Mouse (Mus musculus) heart, embryonic 13.5 days (tissue): ENCODE data around the gene Chek2. TPM values are rescaled to one million over a fixed set of nuclear protein-coding genes. Genes with fewer than 3 reads are reported as not detected.

ENCODE experiments used
- ATAC-seq: fragments of 200-750 bp; cut with Nextera tagmentation; 2 replicates; pipeline ENCODE4 v1.8.0; 2017; ENCODE audit warnings: moderate TSS enrichment; ENCODE audit not compliant: insufficient number of reproducible peaks, low FRiP score, low TSS enrichment; ENCODE audit errors: extremely low read depth
- H3K27ac ChIP-seq: fragments of 300-500 bp; sonication (generic); replicated peaks from 2 replicates; pipeline ENCODE4 v1.5.1; 2015; ENCODE audit warnings: moderate library complexity, mild to moderate bottlenecking, inconsistent platforms
- H3K27me3 ChIP-seq: fragments of 300-500 bp; sonication (generic); replicated peaks from 2 replicates; pipeline ENCODE4 v1.6.1; 2015; ENCODE audit warnings: mild to moderate bottlenecking, inconsistent platforms
- H3K36me3 ChIP-seq: fragments of 300-500 bp; sonication (generic); 2 replicates; pipeline ENCODE4 v1.6.1; 2015; ENCODE audit warnings: mild to moderate bottlenecking, inconsistent platforms
- H3K4me1 ChIP-seq: fragments of 300-500 bp; sonication (generic); 2 replicates; pipeline ENCODE4 v1.6.1; 2015; ENCODE audit warnings: inconsistent platforms
- H3K4me2 ChIP-seq: fragments of 300-500 bp; sonication (generic); 2 replicates; pipeline ENCODE4 v1.6.1; 2015; ENCODE audit warnings: inconsistent platforms, mild to moderate bottlenecking, moderate library complexity
- H3K4me3 ChIP-seq: fragments of 300-500 bp; sonication (generic); 2 replicates; pipeline ENCODE4 v1.5.1; 2015; ENCODE audit warnings: moderate library complexity, mild to moderate bottlenecking, inconsistent platforms
- H3K9ac ChIP-seq: fragments of 300-500 bp; sonication (generic); 2 replicates; pipeline ENCODE4 v1.6.1; 2015; ENCODE audit warnings: inconsistent platforms, mild to moderate bottlenecking, moderate library complexity
- H3K9me3 ChIP-seq: fragments of 300-500 bp; sonication (generic); 2 replicates; pipeline ENCODE4 v1.6.1; 2016; ENCODE audit warnings: inconsistent platforms
- WGBS: fragments of 180-500 bp; shearing (Covaris S2); methylation state at CpG from one replicate; pipeline ENCODE4 v1.1.7; 2015; ENCODE audit warnings: mixed read lengths; 5-methylcytosine and 5-hydroxymethylcytosine counted together
- polyA plus RNA-seq: library from polyadenylated mRNA; unstranded; fragments of >200 nt; fragmentation: Nextera tagmentation; extraction: Ambion mirVana; gene quantifications from 2 replicates; pipeline ENCODE4 v1.2.1, GENCODE M21; 2015

The Chek2 gene
- polyA plus RNA-seq, 1 experiment from 2014 or later = 18.2 TPM

DNA sequence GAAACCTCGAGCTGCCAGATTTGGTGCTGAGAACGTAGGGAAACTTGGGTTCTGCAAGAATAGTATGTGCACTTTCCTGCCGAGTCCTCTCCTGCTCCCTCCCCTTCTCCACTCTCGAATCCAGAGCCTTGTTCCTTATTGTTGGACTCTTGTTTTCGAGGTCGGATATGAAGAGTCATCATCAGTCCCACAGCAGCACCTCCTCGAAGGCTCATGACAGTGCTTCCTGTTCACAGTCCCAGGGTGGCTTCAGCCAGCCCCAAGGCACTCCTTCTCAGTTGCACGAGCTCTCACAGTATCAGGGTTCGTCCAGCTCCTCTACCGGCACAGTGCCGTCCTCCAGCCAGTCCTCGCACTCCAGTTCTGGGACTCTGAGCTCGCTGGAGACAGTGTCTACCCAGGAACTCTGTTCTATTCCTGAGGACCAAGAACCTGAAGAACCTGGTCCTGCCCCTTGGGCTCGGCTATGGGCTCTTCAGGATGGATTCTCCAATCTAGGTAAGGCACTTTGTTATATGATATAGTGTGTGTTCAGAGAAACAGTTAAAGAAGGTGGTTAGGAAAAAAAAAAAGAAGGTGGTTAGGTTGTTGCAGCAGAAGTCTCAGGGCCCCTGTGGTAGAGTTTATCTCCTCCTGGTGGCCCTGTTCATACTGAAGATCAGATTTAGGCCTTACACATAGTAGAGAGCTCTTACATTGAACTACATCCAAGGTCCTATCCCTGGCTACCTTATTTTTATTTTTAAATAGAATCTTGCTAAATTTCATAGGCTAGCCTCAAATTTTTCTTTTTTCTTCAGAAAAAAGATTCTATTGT lies 1.5 kb downstream of the Chek2 start:
- H3K4me2 ChIP-seq = peak overlapping the region; percentile 75
- H3K4me1 ChIP-seq = peaks cover 26% of the 10 kb centered on the region
- H3K4me3 ChIP-seq = peak overlapping the region; percentile 87
- 87% methylated on average over 14 of the region's 14 CpGs for WGBS
- no peak overlapping the region for H3K9ac ChIP-seq
- peaks cover 51% of the 10 kb centered on the region for H3K36me3 ChIP-seq
- H3K9me3 ChIP-seq = no peaks in the 10 kb centered on the region
- H3K27ac ChIP-seq = no peak overlapping the region
- no peaks in the 10 kb centered on the region for H3K27me3 ChIP-seq
- no peak for ATAC-seq

DNA sequence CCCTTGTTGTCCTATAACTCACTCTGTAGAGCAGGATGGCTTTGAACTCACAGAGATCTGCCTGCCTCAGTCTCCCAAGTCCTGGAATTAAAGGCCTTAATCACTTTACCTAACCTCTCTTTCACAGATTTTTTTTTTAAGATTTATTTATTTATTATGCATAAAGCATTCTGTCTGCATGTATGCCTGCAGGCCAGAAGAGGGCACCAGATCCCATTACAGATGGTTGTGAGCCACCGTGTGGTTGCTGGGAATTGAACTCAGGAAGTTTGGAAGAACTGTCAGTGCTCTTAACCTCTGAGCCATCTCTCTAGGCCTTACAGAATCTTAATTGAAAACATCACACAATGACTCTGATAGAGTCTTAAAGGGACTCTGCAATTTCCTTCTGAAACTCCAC lies 13.2 kb downstream of the Chek2 start:
- 77% methylated on average over 1 of the region's 1 CpGs for WGBS
- H3K4me3 ChIP-seq = no peak overlapping the region
- no peak for ATAC-seq
- peaks cover 16% of the 10 kb centered on the region for H3K4me1 ChIP-seq
- H3K4me2 ChIP-seq = no peak overlapping the region
- peaks cover 50% of the 10 kb centered on the region for H3K36me3 ChIP-seq
- H3K9ac ChIP-seq = no peak overlapping the region
- no peak overlapping the region for H3K27ac ChIP-seq
- H3K27me3 ChIP-seq = no peaks in the 10 kb centered on the region
- no peaks in the 10 kb centered on the region for H3K9me3 ChIP-seq

DNA sequence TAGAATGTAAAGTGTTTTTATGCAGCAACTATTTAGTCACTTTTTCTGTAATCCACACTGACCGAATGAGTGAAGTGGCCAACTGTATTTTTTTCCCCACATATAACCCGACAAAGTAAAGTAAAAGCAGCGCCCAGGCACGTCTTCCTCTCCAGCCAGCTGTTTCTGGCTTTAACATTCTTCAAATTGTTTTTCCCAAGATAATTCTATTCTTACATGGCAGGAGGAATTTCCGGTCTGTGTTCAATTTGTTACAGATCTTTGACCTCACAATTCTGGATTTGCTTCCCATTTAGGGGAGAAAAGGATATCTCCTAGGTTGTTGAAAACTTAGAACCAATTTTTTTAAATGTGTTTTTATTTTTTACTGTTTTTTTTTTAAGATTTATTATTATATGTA lies 17.3 kb downstream of the Chek2 start:
- no peak for ATAC-seq
- peaks cover 41% of the 10 kb centered on the region for H3K36me3 ChIP-seq
- peak overlapping the region; percentile 57 for H3K27ac ChIP-seq
- peaks cover 29% of the 10 kb centered on the region for H3K4me1 ChIP-seq
- no peaks in the 10 kb centered on the region for H3K27me3 ChIP-seq
- no peak overlapping the region for H3K4me3 ChIP-seq
- H3K9ac ChIP-seq = no peak overlapping the region
- H3K4me2 ChIP-seq = peak overlapping the region; percentile 27; the same call in 1 of the 2 replicates
- WGBS = 26% methylated on average over 5 of the region's 5 CpGs
- no peaks in the 10 kb centered on the region for H3K9me3 ChIP-seq

DNA sequence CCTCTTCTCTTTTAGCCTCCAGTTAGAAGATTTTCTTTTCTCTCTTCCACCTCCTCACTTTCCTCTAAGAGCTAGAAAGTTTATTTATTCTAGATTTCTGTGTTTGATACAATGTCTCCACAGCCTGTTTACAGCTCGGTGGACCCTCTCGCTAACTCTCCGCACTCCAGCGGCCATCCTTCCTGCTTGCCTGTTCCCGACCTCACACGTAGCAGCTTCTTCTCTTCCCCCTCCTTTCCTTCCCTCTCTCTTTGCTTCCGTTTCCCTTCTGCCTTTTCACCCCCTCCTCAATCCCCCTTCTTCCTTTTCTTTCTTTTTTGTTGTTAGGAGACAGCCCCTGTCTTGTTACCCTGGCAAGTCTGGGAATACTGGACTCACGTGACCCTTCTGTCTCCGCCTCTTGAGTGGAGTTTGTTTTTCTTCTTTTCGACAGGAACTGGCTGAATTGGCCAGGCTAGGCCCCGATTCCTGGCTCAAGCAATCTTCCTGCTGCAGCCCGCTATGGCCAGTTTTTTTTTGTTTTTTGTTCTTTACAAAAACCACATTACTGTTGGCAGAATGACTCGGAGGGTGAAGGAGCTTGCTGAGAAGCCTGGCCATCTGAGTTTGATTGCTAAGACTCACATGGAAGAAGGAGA lies 19.4 kb downstream of the Chek2 start:
- Histone ChIP-seq H3K36me3 (peaks cover 47% of the 10 kb centered on the region), H3K4me3 (peak overlapping the region; percentile 36), H3K9ac (peak overlapping the region; percentile 65), H3K4me1 (peaks cover 29% of the 10 kb centered on the region), H3K4me2 (peak overlapping the region; percentile 56), H3K9me3 (no peaks in the 10 kb centered on the region), H3K27me3 (no peaks in the 10 kb centered on the region), H3K27ac (peak overlapping the region; percentile 83)
- WGBS = 32% methylated on average over 13 of the region's 13 CpGs
- peak; percentile 51; the same call in 1 of the 2 replicates for ATAC-seq

DNA sequence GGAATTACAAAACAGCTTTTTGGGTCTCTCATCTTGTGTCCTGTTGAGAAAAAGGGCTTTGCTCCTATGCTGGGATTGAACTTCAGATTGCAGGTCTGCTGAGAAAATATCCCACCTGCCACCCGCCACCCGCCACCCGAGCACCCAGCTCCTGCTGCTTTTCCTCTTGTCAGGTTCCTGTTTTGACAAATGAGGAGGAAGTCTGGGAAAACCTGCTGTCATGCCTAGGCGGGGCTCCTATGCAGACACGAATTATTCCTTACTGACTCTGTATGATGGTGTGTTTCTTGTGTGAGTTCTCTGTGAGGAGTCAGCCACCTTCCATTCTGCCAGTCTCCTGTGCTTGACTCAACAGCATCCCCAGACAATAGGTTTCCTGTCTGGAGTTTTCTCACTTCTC lies 20.7 kb downstream of the Chek2 start:
- no peak for ATAC-seq
- no peaks in the 10 kb centered on the region for H3K27me3 ChIP-seq
- peaks cover 51% of the 10 kb centered on the region for H3K36me3 ChIP-seq
- peaks cover 29% of the 10 kb centered on the region for H3K4me1 ChIP-seq
- H3K4me3 ChIP-seq = no peak overlapping the region
- H3K9ac ChIP-seq = no peak overlapping the region
- WGBS = 73% methylated on average over 5 of the region's 5 CpGs
- peak overlapping the region; percentile 83; the same call in 1 of the 2 replicates for H3K27ac ChIP-seq
- no peak overlapping the region for H3K4me2 ChIP-seq
- no peaks in the 10 kb centered on the region for H3K9me3 ChIP-seq

DNA sequence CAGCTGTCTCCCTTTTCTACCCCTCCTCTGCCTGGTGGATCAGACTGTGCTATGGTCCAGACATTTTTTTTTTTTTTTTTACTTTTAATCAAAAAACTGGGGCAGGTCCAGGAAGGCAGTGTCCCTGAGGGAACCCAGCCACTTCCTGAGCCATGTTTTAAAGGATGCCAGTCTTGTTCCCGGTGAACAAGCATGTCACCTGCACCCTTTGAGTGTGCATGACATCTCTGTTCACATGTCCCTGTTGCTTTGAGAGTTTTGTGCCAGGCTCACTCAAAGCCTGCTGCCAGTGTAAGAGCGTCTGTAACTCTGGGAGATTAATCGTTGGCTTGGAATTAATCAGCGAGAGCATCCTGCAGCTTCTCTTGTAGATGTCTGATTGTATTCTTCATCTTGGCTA lies 28.7 kb downstream of the Chek2 start:
- Histone ChIP-seq H3K4me3 (no peak overlapping the region), H3K36me3 (peaks cover 55% of the 10 kb centered on the region), H3K9me3 (no peaks in the 10 kb centered on the region), H3K4me2 (no peak overlapping the region), H3K9ac (no peak overlapping the region), H3K4me1 (peaks cover 17% of the 10 kb centered on the region), H3K27me3 (no peaks in the 10 kb centered on the region), H3K27ac (peak overlapping the region; percentile 59)
- ATAC-seq = no peak
- 68% methylated on average over 4 of the region's 4 CpGs for WGBS

DNA sequence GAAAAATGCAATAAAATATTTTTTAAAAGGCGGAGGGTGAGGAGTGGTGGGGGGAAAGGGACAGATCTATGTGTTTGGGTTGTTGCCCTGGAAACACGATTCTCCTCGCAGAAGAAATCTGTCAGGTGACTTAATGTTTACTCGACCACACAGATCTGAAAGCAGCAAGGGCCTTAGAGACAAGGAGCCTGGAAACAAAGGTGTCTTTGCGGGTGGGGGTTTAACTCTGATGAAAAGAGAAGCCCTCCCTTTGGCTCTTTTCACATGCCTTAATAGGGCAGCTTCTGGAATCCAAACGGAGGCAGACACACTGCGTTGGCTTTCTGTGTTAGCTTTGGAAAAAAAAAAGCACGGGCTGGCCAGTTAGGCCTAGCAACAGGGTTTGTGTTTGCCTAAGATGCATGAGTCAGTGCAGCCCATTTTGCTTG lies 29.5 kb downstream of the Chek2 start:
- no peak overlapping the region for H3K9ac ChIP-seq
- H3K27me3 ChIP-seq = no peaks in the 10 kb centered on the region
- 54% methylated on average over 8 of the region's 8 CpGs for whole genome bisulfite sequencing
- ATAC-seq = no peak
- peaks cover 19% of the 10 kb centered on the region for H3K4me1 ChIP-seq
- H3K4me2 ChIP-seq = no peak overlapping the region
- peaks cover 54% of the 10 kb centered on the region for H3K36me3 ChIP-seq
- H3K9me3 ChIP-seq = no peaks in the 10 kb centered on the region
- H3K4me3 ChIP-seq = no peak overlapping the region
- H3K27ac ChIP-seq = peak overlapping the region; percentile 59

DNA sequence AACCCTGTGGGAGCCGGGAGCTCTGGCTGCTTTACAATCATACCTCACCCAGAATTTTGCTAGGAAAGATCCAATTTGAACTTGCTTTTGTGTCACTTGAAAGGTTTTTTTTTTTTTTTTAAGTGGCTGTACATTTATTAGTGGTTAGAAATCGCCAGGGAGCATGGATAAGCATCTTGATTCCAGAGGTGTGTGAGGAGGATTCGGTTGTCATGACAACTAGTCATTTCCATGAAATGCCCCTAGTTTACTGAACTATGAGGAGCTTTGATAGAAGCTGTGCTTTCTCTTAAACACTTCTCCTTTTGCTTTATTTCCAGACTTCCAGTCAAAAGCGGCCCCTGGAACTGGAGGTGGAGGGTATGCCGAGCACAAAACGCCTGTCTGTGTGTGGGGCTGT lies 33.4 kb downstream of the Chek2 start:
- 91% methylated on average over 6 of the region's 6 CpGs for WGBS
- Histone ChIP-seq H3K4me2 (no peak overlapping the region), H3K4me3 (no peak overlapping the region), H3K36me3 (peaks cover 34% of the 10 kb centered on the region), H3K4me1 (peaks cover 26% of the 10 kb centered on the region), H3K9me3 (no peaks in the 10 kb centered on the region), H3K27me3 (no peaks in the 10 kb centered on the region), H3K9ac (no peak overlapping the region), H3K27ac (no peak overlapping the region)
- no peak for ATAC-seq

DNA sequence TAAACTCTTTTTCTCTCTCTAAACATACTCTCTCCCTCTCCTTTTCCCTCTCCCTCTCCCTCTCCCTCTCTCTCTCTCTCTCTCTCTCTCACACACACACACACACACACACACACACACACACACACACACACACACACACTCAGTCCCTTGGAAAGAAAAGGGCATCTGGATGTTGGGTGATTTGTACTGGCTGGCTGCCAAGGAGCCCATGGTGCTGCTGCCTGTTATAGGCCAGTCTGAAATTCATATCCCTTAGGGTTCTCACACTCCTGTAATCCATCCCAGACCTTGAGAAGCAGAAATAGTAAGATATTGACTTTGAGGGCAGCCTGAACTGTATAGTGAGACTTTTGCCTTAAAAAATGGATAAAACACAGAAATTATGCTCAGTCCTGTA lies 34.9 kb downstream of the Chek2 start:
- peaks cover 34% of the 10 kb centered on the region for H3K36me3 ChIP-seq
- H3K9ac ChIP-seq = no peak overlapping the region
- no peaks in the 10 kb centered on the region for H3K27me3 ChIP-seq
- no peak overlapping the region for H3K4me3 ChIP-seq
- no peak overlapping the region for H3K4me2 ChIP-seq
- peak overlapping the region; percentile 54 for H3K27ac ChIP-seq
- 0 out of 2 replicates have a peak, but pooled peaks have one; percentile 23 for ATAC-seq
- H3K9me3 ChIP-seq = no peaks in the 10 kb centered on the region
- peaks cover 17% of the 10 kb centered on the region for H3K4me1 ChIP-seq

DNA sequence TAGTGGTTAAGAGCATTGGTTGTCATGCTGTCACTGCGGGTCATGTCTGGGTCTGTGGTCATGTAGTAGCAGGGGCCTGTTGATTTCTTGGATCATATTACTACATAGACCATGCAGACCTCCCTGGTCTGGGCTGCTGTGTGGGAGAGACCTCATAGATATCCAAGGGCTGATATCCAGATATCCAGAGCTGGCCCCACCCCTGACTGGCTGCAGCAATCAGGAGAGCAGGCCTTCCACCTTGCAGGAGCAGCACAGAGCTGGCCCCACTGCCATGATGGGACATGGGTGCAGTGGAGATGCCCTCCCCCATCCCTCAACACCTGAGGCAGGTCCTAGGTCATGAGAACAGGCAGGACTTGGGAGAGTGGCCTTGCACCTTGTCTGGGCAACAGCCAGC lies 35.5 kb downstream of the Chek2 start:
- Histone ChIP-seq H3K9me3 (no peaks in the 10 kb centered on the region), H3K4me3 (no peak overlapping the region), H3K27me3 (no peaks in the 10 kb centered on the region), H3K9ac (no peak overlapping the region; the same call in 1 of the 2 replicates), H3K4me1 (peaks cover 19% of the 10 kb centered on the region), H3K27ac (peak overlapping the region; percentile 54), H3K36me3 (peaks cover 28% of the 10 kb centered on the region), H3K4me2 (no peak overlapping the region)
- 83% methylated on average over 1 of the region's 1 CpGs for WGBS
- no peak for ATAC-seq

DNA sequence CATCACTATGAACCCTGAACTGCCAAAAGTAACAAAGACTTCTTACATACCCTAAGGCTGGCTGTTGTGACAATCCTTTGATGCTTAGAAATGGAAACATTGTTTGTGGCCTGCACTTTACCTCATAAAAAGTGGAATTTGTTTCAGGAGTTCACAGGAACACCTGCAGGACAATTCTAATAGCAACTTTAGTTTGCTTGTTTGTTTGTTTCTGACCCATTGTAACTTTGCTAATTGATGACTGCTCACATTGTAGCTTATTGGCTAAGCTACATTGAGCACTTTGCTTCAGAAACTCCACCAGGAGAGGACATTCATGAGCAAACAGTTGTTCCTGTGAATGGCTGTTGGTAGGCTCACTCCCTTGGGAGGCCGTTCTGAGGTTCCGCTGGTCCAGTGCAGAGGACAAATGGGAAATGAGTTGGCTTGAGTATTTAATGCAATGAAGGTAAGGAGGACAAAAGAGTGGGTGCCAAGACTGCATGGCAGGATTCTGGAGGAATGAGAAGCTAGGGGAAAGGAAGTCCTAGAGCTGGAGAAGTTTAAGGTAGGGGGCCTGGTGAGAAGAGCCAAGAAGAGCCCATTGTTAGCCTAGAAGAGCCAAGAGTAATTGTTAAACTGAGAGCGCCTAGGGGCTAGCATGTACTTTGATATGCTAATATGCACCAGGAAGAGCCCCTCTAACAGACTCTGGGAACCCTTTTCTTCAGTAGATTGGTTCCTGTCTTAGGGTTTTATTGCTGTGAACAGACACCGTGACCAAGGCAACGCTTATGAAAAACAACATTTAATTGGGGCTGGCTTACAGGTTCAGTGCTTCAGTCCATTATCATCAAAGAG lies 38.1 kb downstream of the Chek2 start:
- Histone ChIP-seq H3K4me3 (no peak overlapping the region), H3K4me2 (no peak overlapping the region)
- ATAC-seq = no peak

More for the DNA sequence above, 38.1 kb downstream of the Chek2 start:
- Histone ChIP-seq H3K4me1 (peaks cover 19% of the 10 kb centered on the region), H3K36me3 (peaks cover 22% of the 10 kb centered on the region), H3K9me3 (no peaks in the 10 kb centered on the region), H3K27me3 (no peaks in the 10 kb centered on the region), H3K27ac (no peak overlapping the region), H3K9ac (no peak overlapping the region)
- WGBS = 90% methylated on average over 5 of the region's 5 CpGs
